Comparison of ENCODE assay signal across 10 mouse cellular contexts in genomic region chr1:92082156-92082836, GRCm38 (mm10).
"Had no signal": no experiment of that assay in that cellular context is flagged by ENCODE, and none has a peak within 500 bp of the region (broad histone marks: within the 10 kb centered on the region; RNA-seq: fewer than 3 reads in every experiment).

No protein-coding gene starts in this region.

- H3K9ac ChIP-seq: limb, embryonic 13.5 days; liver, embryonic 14.5 days; midbrain, embryonic 13.5 days; stomach, embryonic 15.5 days had no signal

- DNase-seq: kidney, postnatal 36 days; lung, adult 18-20 months; right cerebral cortex, postnatal 4 days; thymus, postnatal 36 days had no signal

- H3K27me3 ChIP-seq: limb, embryonic 13.5 days; midbrain, embryonic 13.5 days; stomach, embryonic 15.5 days had no signal

- H3K36me3 ChIP-seq: limb, embryonic 13.5 days; midbrain, embryonic 13.5 days; stomach, embryonic 15.5 days had no signal

- H3K27ac ChIP-seq: kidney, postnatal 0 days; limb, embryonic 13.5 days; liver, embryonic 14.5 days; midbrain, embryonic 13.5 days; stomach, embryonic 15.5 days had no signal

- H3K9me3 ChIP-seq: limb, embryonic 13.5 days; midbrain, embryonic 13.5 days; stomach, embryonic 15.5 days had no signal

- H3K4me2 ChIP-seq: limb, embryonic 13.5 days; midbrain, embryonic 13.5 days; stomach, embryonic 15.5 days had no signal

- H3K4me3 ChIP-seq: layer of hippocampus, adult 2 months; limb, embryonic 13.5 days; midbrain, embryonic 13.5 days; stomach, embryonic 15.5 days had no signal
